Mouse (Mus musculus) frontal cortex, postnatal 36 days (tissue): Measurements from ENCODE around the gene Ccdc141.
A peak's percentile ranks its signal among the peaks of the same experiment; 100 is the strongest.

Source experiments
- DNase-seq, 2 experiments: peaks; one replicate each; pipeline ENCODE4 v3.0.0; 2022; ENCODE audit warnings: low spot score in 2 of 2

The Ccdc141 gene

DNA sequence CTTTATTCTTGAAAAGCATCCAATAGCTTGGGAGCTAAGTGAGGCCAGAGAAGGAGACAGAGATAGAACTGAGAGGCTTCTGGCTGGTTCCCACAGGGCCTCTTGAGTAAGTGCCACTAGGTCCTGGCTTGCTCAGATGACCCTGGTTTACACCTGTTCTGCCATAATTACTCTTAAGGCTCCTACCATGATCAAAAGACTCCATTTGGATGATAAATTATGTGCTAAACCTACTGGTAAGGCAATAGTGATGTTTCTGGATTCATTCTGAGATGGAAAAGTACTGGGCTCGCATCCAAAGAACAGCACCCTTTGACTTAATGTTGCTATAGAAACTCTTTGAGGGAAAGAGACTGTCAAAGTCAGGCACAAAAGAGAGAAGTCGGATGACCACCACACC lies 3.9 kb upstream of the Ccdc141 start:
- DNase-seq: no peak

DNA sequence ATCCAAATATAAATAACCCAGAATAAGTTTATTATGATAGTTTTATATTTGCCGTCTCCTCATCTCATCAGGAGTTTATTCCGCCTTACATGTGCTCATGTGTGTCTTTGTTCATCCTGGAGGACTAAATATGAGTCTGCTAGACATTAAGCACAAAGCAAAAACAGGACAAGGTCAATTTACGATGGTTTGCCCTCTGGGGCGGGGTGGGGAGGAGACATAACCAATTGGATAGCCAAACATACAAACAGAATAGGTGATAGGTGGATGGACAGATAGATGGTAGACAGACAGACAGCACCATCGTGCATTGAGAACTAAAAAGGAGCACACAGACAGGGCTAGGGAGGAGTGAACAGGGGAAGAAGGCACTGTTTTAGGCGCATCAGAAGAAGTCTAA lies 3.4 kb upstream of the Ccdc141 start:
- DNase-seq: no peak

DNA sequence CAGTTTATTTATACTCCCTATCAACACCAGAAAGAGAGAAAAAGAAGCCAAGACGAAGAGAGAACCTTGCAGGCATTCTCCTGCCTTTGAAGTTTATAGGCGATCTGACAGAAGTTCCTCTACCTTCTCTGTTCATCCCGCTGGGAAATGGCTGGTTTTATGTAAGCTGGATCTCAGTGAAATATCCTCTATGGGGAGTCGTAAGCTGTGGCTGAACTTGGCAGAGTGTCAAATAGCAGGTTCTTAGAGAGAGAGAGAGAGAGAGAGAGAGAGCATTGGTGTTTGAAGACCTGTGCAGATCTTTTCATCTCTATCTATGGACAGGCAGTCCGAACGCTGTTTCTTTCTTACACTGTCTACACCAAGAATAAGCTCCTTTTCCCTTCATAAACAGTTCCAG lies 2.9 kb upstream of the Ccdc141 start:
- no peak for DNase-seq

DNA sequence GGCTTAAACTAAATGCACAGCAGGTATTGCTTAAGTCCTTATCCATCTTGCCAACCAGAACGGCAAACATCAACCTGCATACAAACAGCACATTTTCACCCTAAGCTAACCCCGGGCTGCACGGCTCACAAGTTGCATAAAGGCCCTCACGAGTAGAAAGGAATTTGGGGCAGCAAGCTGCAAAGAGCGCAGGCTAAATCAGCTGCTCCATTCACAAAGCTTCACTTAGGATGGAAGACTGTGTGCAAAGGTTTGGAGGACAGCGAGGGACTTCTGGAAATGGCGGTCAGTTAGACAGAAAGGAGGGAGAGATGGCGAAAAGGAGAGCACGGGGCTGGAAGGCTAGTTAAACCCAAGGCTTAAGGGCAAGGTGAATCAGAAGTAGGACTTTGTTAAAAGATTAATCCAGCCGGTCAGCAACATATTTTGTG lies 1.8 kb upstream of the Ccdc141 start:
- DNase-seq: peak in 1 of 2 experiments; percentile 30

DNA sequence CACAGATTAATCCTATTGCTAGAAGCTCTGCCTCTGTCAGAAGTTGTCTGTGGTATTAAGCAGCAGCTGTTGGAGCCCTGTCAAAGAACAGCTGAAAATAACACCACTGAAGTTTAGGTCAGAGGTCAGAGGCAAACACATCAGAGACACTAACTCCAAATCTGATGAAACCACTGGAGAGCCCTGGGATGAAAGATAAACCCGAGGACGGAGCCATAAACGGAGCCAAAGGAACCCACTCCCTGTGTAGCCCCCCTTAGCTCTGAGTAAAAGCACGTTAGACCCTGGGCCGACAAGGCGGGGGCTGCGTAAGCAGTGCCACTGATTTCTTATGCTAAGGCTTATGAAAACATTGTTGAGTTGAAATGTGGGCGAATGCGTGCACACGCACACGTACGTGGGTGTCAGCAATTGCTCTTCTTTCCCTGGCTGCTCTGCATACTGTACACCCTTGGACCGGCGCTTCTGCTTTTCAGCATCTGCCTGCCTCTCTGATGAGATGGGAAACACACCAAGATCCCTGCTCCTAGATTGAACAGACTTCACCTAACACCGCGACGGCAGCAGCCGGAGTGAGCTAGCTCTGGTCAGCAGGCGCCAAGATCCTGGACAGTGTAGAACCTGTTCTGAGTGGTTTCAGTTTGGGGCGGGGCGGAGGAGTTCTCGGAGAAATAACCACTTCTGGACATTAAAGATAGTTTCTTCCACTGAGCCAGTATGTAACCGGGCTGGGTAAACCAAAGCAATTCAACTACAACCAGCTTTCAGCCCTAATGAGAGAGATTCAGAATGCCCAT lies 1.2 kb upstream of the Ccdc141 start:
- DNase-seq: peak; percentile 33 to 40

DNA sequence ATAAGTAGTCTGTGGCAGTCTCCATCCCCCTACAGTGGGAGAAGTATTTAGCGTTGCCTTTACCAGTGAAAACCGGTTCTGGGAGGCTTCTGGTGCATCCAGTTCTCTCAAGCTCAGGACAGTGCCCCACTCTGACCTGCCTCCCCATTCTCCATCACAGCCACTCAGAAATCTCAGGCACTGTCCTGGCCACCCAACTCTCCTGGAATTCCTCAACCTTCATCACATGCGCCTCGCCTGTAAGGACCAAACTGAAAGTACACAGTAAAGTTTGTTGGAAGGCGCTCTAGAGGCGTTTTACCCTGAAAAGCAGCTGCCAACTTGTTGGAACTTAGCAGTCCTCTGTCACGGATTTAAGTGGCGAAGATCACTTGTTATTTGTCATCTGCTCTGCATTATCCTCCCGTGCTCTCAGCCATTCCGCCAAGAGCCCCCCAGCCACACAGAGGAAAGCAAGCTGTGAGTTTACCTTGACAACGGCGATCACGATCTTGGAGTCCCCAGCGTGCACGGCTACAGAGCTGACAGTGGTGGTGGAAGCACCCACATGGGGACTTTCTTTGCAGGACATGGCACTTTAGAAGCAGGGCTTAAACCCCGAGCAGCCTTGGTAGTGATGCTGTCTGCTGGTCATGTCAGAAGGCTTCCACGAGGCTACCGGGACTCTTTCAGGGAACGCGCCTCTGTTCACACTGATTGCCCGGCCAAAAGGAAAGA lies 362 bp downstream of the Ccdc141 start:
- no peak for DNase-seq

DNA sequence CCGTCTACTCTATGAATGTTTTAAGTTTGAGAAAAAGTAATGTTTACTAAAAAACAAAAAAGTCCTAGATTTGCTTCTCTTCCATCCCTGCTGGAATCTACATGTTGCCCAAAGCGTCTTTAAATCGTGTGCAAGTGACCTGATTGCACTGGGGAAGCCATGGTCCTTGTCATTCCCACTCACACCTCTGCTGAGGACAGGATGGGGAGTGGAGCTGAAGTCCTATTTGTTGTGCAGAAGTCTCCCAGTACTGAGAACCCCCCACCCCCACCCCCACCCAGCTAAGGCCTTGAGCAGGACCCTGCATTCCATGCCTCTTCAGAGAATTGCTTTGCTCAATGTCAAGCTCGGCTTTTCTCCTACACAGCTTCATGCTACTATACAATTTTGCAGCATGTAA lies 1.2 kb downstream of the Ccdc141 start:
- no peak for DNase-seq

DNA sequence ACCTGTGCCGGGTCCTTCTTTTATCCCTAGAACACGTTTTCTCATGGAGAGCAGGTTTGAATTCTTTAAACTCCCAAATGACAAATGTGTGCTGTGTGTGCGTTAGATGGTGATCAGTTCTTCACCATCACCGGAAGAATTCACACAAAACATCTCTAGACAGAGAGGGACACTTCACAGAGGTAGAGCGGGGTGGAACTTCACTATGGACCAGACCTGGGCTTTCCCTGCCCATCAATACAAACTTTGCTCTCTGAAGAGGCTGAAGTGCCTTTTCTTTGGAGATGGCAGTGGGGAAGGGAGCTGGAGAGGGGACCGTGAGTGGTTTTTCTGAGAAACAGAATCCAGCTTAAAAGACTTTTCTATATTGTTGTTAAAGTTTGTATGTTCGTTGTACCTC lies 1.7 kb downstream of the Ccdc141 start:
- DNase-seq: no peak

DNA sequence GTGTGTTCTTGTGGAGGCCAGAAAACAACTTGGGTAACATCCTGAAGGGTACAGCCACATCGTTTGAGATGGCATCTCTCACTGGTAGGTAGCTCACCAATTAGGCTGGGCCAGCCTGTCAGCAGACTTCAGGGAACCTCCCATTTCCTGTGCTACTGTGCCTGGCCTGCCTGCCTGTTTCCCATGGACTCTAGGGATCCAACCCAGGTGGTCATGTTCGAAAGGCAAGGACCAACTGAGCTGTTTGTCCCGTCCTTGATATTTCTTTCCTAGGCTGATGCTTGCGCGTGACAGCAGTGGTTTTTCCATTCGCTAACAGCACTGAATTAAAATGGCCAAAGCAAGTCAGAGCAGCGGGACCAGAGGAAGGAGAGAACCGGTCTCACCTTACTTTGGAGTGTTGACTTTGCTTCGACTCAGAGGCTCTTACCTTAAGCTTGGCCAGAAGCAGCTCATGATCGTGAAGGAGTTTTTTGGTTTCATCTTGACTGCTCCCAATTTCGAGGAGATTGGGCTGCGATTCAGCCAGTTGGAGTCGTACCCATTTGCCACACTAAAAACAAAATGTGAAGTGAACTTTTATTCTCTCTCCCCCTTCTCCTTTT lies 2.3 kb downstream of the Ccdc141 start:
- DNase-seq: no peak

DNA sequence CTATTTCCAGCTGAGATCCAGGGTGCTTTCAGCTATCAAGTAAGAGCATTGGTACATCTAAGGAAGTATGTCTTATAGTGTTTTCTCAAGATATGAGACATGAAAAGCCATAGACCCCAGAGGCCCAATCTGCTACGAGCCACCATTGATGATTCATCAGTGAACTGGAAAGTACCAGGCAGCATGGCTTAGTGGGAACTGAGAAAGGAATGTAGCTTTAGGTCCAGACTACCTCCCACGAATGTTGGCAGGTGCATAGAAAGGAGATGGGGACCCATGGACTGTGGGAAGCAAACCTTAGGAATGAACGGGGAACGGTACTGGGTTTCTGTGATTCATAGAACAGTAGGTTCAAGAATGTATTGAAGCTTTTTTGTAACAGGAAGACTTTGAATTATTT lies 4.1 kb downstream of the Ccdc141 start:
- DNase-seq: no peak

DNA sequence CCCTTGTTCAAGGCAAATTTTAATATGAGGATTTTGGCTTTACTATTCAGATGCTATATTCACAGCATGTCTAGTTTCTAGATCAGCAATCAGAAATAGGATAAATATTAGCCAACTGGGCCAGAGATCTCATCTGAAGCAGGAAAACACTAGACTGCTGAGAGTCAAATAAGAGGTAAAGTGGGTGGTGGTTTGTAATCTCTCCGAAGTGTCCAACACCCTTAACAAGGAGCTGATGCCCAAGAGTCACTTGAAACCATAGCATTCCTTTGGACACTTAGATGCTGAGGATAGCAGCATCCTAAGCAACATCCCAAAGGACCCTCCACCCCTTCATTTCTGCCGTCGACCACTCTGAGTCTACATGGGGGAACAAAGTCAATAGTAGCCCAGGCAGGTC lies 5.8 kb downstream of the Ccdc141 start:
- DNase-seq: no peak

DNA sequence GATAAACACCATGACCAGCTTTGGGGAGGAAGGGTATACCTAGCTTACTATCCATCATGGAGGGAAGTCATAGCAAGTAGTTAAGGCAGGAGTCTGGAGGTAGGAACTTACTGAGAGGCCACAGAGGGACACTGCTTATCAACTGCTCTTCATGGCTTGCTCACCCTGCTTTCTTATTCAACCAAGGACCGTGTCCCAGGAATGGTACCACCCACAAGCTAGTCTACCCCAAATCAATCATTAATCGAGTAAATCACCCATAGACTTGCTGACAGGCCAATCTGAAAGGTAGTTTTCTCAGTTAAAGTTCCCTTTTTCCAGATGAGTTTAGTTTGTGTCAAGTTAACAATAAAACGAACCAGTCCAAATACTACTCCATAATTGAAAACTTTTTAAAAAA lies 7.1 kb downstream of the Ccdc141 start:
- no peak for DNase-seq

DNA sequence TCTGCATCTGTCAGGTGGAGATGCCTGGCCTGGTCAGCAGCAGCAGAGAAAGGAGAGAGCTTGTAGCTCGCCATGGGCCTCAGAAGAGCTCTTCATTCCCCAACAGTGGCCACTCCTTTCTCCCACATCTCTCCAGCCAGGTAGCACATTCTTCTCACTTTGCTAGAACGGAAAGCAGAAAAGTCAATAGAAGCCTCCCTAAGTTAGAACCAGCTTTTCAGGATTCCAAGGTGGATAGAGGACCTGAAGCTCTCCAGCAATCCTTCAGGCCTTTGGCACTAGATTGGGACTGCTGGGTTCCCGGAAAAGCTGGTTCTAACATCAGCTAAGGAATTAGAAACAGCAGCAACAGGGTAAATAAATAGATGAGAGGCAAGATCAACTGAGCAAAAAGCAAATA lies 8.3 kb downstream of the Ccdc141 start:
- no peak for DNase-seq

DNA sequence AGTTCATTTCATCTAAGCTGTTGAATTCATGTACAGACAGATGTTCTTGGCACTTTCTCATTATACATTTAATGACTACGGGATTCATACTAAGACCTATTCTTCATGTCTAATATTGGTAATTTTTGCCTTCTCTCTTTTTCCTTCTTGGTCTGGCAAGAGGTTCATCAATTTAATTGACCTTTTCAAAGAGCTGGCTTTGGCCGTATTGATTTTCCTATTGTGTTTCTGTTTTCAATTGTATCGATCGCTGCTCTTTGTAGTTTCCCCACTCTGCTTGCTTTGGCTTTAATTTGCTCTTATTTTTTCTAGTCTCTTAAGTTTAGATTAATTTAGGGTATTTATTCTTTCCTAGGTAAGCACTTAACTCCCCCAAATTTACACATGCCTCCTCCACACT lies 12.9 kb downstream of the Ccdc141 start:
- no peak for DNase-seq

DNA sequence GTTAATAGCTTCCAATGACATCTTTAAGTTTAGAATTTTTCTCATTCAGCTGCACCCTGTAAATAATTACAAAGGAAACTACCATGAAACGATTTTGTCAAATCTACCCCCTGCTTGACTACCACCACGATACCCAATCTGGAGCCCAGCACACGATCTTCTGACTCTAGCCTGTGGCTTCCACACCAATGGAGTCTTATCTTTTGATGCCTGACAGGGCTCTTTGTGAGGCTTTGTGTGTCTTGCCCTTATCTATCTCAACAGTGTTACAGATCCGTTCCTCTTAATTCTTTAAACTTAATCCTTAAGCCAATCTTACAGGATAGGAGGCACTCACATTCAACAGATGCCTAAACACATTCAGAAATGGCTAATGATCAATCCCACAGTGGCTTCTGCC lies 16.4 kb downstream of the Ccdc141 start:
- DNase-seq: no peak

DNA sequence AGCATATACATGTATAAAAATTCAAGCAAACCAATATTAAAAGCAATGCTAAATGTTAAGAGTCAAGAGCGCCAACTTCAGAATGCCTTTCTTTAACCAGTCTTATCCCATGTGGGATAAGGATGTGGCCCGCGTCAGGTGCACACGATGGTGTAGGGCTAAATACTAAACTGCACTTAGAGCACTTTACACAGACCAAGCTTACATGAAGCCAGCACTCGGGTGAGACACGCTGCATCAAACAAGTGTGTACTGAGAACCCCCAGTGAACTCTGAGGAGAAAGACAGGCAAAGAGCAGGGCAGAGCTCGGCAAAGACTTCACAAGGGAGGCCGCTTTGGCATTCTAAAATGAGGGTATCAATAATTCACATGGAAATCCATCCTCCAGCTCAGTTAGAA lies 19.2 kb downstream of the Ccdc141 start:
- no peak for DNase-seq

DNA sequence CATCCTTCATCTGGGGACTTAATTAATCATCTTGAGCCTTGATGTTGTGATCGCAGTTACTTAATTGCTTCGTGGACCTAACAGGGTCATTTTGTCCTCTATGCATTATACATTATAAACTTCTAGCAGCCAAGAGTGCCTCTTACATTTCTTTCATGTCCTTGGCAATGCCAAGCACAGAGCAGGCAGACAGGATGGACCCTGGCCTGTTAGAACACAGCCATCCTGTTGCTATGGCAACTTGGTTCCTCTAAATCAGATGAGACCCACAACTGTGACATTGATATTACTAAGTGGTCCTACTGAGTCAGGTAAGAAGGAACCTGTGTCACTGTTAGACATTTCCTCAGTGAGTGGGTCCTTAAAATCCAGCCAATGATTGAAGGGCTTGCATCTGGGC lies 20.9 kb downstream of the Ccdc141 start:
- DNase-seq: no peak

DNA sequence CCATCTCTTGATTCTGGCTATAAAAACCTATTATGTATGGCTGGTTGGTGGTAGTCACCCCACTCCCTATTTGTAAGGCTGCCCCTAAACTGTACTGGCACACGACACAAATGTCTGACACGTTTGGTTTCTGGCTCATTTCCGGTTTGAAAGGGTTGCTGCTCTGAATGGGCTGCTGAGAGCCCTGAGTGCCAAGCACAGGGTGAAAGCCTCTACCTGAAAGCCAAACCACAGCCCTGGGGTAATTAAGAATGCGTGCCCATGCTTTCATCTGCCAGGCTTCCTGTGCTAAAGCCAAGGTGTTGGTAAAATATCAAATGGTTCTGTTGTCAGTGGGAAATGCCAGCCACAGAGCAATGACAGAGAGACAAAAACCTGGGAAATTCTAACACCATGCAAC lies 22.2 kb downstream of the Ccdc141 start:
- peak in 1 of 2 experiments; percentile 3 for DNase-seq

DNA sequence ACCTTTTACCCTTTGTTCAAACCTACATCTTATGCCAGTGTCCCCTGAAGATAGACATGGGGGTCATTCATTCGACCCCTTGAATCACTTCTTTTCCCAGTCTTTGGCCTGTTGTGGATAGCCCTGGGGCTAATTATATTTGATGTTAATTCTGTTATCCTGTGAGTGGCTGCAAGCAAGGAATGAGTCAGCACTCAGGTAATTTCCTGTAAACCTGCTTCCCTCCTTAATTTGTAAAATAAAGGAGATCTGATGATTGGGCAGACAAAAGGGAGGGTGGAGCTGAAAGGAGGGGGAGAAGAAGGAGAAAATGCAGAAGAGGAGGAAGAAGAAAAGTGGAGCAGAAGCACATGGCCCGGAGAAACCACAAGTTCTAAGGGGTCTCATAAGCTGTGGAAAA lies 23.5 kb downstream of the Ccdc141 start:
- no peak for DNase-seq

DNA sequence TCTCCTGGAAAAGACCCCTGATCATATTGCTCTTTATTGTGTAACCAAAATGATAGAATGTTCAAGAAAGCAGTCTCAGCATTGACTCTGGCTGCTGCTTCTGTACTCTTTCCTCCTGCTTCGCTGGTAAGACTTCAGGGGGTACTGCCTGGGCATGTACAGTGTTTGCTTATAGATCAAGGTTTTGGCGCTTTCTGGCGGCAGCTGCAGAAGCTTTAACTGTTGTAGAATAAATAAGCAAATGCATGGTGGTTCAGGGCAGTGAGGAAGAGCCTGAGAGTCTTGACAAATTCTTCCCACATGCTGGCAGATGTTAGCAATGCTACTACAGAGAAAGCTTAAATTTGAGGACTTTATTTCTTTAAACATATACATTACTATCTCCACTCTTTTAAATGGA lies 24.1 kb downstream of the Ccdc141 start:
- DNase-seq: no peak

DNA sequence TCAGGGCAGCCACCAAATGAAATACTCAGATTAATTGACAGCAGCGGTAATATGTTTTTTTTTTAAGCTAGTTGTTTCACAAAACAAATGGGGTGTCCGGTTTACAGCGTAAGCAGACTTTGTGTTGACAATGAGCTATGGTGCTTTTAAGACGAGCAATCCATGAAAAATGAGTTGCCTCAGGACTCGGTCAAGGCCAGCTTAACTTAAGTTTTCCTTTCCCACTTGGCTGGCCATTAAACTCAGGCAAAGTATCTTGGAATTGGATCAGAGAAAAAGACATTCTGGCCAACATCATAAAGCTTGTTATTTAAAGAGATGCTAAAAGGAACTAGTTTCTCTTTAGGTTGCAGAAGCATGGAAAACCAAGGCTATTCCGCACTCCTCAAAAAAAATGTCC lies 26.9 kb downstream of the Ccdc141 start:
- no peak for DNase-seq

DNA sequence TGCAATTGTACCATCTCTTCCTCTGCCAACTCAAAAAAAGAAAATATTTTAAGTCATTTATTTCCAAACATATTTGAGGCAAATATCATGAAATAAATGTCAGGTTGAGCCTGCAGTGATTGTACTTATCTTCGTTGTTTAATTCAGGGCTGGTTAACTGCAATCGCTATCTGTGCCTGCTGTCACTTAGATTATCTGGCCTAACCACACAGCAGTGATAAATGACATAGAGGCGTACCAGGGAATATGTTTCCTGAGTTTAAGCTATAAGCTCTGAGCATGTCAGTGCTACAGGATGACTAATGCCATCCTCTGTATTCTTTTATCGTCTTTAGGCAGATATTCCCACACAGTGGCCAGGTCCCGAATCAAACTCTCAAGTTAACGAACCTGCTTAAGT lies 31.6 kb downstream of the Ccdc141 start:
- DNase-seq: no peak

DNA sequence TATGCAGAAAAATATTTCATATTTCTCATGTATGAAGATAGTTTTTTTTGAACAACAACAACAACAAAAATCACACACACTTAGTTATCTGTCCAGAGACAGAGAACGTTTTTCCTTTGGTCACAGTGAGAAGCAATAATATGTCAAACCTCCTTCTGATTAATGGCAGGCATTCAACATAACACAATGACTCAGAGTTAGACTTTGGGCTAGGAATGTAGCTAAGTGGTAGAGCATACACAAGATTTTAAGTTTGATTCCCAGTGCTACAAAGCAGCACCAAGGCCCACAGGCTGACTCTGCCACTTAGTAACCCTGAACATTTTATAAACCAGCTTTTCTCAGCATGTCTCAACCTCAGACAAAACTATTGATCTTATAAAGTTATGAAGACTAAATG lies 35.5 kb downstream of the Ccdc141 start:
- no peak for DNase-seq
